Mouse (Mus musculus): ENCODE measurements around the gene Taf1. TPM values are rescaled to one million over a fixed set of nuclear protein-coding genes. Genes with fewer than 3 reads are reported as not detected.
A peak's percentile ranks its signal among the peaks of the same experiment; 100 is the strongest.
"Not testable (repeated sequence)": the region's sequence is repeated elsewhere in the genome, so short reads cannot be mapped to it uniquely, and the experiment has no call there.

The Taf1 gene
- polyA plus RNA-seq (2021), result 59.5 TPM

- H3K27me3 ChIP-seq, result no peaks in the 10 kb centered on the region
- ATAC-seq (peak; percentile 78), DNase-seq (ENCODE audit: low read depth, low spot score) (peak; percentile 80)
- ChIA-PET POLR2A (interaction anchor here (0.6 kb wide), 2 partner anchors 486 to 829 kb away, joined by 4 to 5 read pairs; no protein-coding TSS in a partner anchor), CTCF (no interaction called here)
- no peak for TF ChIP-seq CTCF (IDR thresholded peaks at IDR 0.05)
- in situ Hi-C loops (cut with MboI; ENCODE audit: low pct_unique_long_range_greater_than_20kb), result no loop called here
These were observed at the start of gene Taf1 for GRCm38 (mm10) chrX:101532347-101533221. Gene Taf1, plus strand, starts transcription at chrX:101532734.

GRCm38 (mm10) chrX:101486487-101487152 lies 45.9 kb upstream of the Taf1 start:
- DNase-seq (ENCODE audit: low read depth, low spot score); POLR2A ChIA-PET; in situ Hi-C loops (cut with MboI; ENCODE audit: low pct_unique_long_range_greater_than_20kb); H3K27me3 ChIP-seq; ATAC-seq: not testable (repeated sequence)
- CTCF ChIA-PET, result interaction anchor here (1.0 to 1.5 kb wide), 4 partner anchors 12 to 355 kb away, joined by 3 to 4 read pairs (median 3); no protein-coding TSS in a partner anchor
- TF ChIP-seq CTCF (IDR thresholded peaks at IDR 0.05), result peak; percentile 68

GRCm38 (mm10) chrX:101504636-101505035 lies 27.9 kb upstream of the Taf1 start:
- ATAC-seq (no peak), DNase-seq (ENCODE audit: low read depth, low spot score) (no peak)
- in situ Hi-C loops (cut with MboI; ENCODE audit: low pct_unique_long_range_greater_than_20kb), result loop anchor here (25.0 kb wide), 1 partner anchor 367 kb away; no protein-coding TSS in a partner anchor
- no peaks in the 10 kb centered on the region for H3K27me3 ChIP-seq
- ChIA-PET POLR2A (no interaction called here), CTCF (no interaction called here)
- peak; percentile 80 for TF ChIP-seq CTCF (IDR thresholded peaks at IDR 0.05)

GRCm38 (mm10) chrX:101515710-101516109 lies 16.8 kb upstream of the Taf1 start:
- POLR2A ChIA-PET, result no interaction called here

GRCm38 (mm10) chrX:101518006-101518405 lies 14.5 kb upstream of the Taf1 start:
- no peak for TF ChIP-seq CTCF (IDR thresholded peaks at IDR 0.05)
- ChIA-PET POLR2A (no interaction called here), CTCF (interaction anchor here (1.8 kb wide), 1 partner anchor 32 kb away, joined by 4 read pairs; no protein-coding TSS in a partner anchor)
- in situ Hi-C loops (cut with MboI; ENCODE audit: low pct_unique_long_range_greater_than_20kb), result loop anchor here (25.0 kb wide), 1 partner anchor 381 kb away; no protein-coding TSS in a partner anchor
- DNase-seq (ENCODE audit: low read depth, low spot score) (no peak), ATAC-seq (no peak)
- H3K27me3 ChIP-seq, result peaks cover 11% of the 10 kb centered on the region

More at GRCm38 (mm10) chrX:101515710-101516109, 16.8 kb upstream of the Taf1 start:
- DNase-seq (ENCODE audit: low read depth, low spot score), result no peak
- in situ Hi-C loops (cut with MboI; ENCODE audit: low pct_unique_long_range_greater_than_20kb), result loop anchor here (25.0 kb wide), 1 partner anchor 378 kb away; no protein-coding TSS in a partner anchor
- no peak for ATAC-seq
- CTCF ChIA-PET, result no interaction called here
- H3K27me3 ChIP-seq, result peaks cover 8% of the 10 kb centered on the region
- peak; percentile 65 for TF ChIP-seq CTCF (IDR thresholded peaks at IDR 0.05)

GRCm38 (mm10) chrX:101522027-101522426 lies 10.5 kb upstream of the Taf1 start:
- CTCF ChIA-PET, result no interaction called here
- no peak for TF ChIP-seq CTCF (IDR thresholded peaks at IDR 0.05)
- DNase-seq (ENCODE audit: low read depth, low spot score) (no peak), ATAC-seq (no peak)
- in situ Hi-C loops (cut with MboI; ENCODE audit: low pct_unique_long_range_greater_than_20kb), result loop anchor here (25.0 kb wide), 1 partner anchor 385 kb away; no protein-coding TSS in a partner anchor
- POLR2A ChIA-PET, result interaction anchor here (0.7 kb wide), 1 partner anchor 419 kb away, joined by 5 read pairs; no protein-coding TSS in a partner anchor
- peaks cover 10% of the 10 kb centered on the region for H3K27me3 ChIP-seq

GRCm38 (mm10) chrX:101527356-101527755 lies 5.2 kb upstream of the Taf1 start:
- TF ChIP-seq CTCF (IDR thresholded peaks at IDR 0.05), result no peak
- in situ Hi-C loops (cut with MboI; ENCODE audit: low pct_unique_long_range_greater_than_20kb), result no loop called here
- H3K27me3 ChIP-seq, result peaks cover 10% of the 10 kb centered on the region
- ATAC-seq (peak; percentile 84), DNase-seq (ENCODE audit: low read depth, low spot score) (no peak)
- POLR2A ChIA-PET, result no interaction called here
- CTCF ChIA-PET, result no interaction called here

GRCm38 (mm10) chrX:101585455-101585854 lies 52.9 kb downstream of the Taf1 start:
- no peak for TF ChIP-seq CTCF (IDR thresholded peaks at IDR 0.05)
- DNase-seq (ENCODE audit: low read depth, low spot score), result no peak
- H3K27me3 ChIP-seq, result peaks cover 32% of the 10 kb centered on the region
- in situ Hi-C loops (cut with MboI; ENCODE audit: low pct_unique_long_range_greater_than_20kb), result no loop called here
- ChIA-PET CTCF (no interaction called here), POLR2A (interaction anchor here (0.7 kb wide), 1 partner anchor 10 kb away, joined by 5 read pairs; no protein-coding TSS in a partner anchor)
- ATAC-seq, result no peak

- ATAC-seq (no peak), DNase-seq (ENCODE audit: low read depth, low spot score) (no peak)
- CTCF ChIA-PET, result no interaction called here
- POLR2A ChIA-PET, result no interaction called here
- peaks cover 6% of the 10 kb centered on the region for H3K27me3 ChIP-seq
- in situ Hi-C loops (cut with MboI; ENCODE audit: low pct_unique_long_range_greater_than_20kb), result no loop called here
- no peak for TF ChIP-seq CTCF (IDR thresholded peaks at IDR 0.05)
These were observed 83.6 kb downstream of the Taf1 start for GRCm38 (mm10) chrX:101616183-101616582.

GRCm38 (mm10) chrX:101617889-101618288 lies 85.4 kb downstream of the Taf1 start:
- no peak for TF ChIP-seq CTCF (IDR thresholded peaks at IDR 0.05)
- no peak for DNase-seq (ENCODE audit: low read depth, low spot score)
- no peak for ATAC-seq
- no peaks in the 10 kb centered on the region for H3K27me3 ChIP-seq
- in situ Hi-C loops (cut with MboI; ENCODE audit: low pct_unique_long_range_greater_than_20kb), result no loop called here
- POLR2A ChIA-PET, result no interaction called here
- CTCF ChIA-PET, result interaction anchor here (1.0 kb wide), 1 partner anchor 16 kb away, joined by 3 read pairs; no protein-coding TSS in a partner anchor
